Mouse (Mus musculus) embryo, embryonic 11 days (tissue): ENCODE measurements around the gene Rad51d.

ENCODE experiments used
- DNase-seq: peaks from one replicate; pipeline ENCODE4 v3.0.0-alpha.2; 2015

Rad51d gene

GRCm38 (mm10) chr11:82889524-82890341, 681 bp downstream of the Rad51d start:
- DNase-seq = peak; percentile 35

- DNase-seq = no peak
These were observed 1.9 kb downstream of the Rad51d start for GRCm38 (mm10) chr11:82888491-82888946.

- no peak for DNase-seq
These were observed 3.9 kb downstream of the Rad51d start for GRCm38 (mm10) chr11:82886559-82886958.

GRCm38 (mm10) chr11:82883180-82883579, 7.2 kb downstream of the Rad51d start:
- no peak for DNase-seq

- DNase-seq = no peak
These were observed 12.6 kb downstream of the Rad51d start for GRCm38 (mm10) chr11:82877726-82878344.

GRCm38 (mm10) chr11:82875631-82876030, 14.8 kb downstream of the Rad51d start:
- no peak for DNase-seq

- DNase-seq = no peak
These were observed 15.5 kb downstream of the Rad51d start for GRCm38 (mm10) chr11:82874924-82875323.

GRCm38 (mm10) chr11:82871031-82871446, 19.4 kb downstream of the Rad51d start, which contains the start of gene Rffl:
Gene Rffl (minus strand): TSS chr11:82871210.
- DNase-seq = peak; percentile 97

GRCm38 (mm10) chr11:82870173-82871030, 20.0 kb downstream of the Rad51d start:
- peak; percentile 54 for DNase-seq

- DNase-seq = no peak
These were observed 20.8 kb downstream of the Rad51d start for GRCm38 (mm10) chr11:82869506-82870172.

- DNase-seq = no peak
These were observed 22.5 kb downstream of the Rad51d start for GRCm38 (mm10) chr11:82867956-82868355.

- no peak for DNase-seq
These were observed 23.4 kb downstream of the Rad51d start for GRCm38 (mm10) chr11:82866850-82867564.

- no peak for DNase-seq
These were observed 24.5 kb downstream of the Rad51d start for GRCm38 (mm10) chr11:82865957-82866356.

GRCm38 (mm10) chr11:82863488-82863931, 26.9 kb downstream of the Rad51d start:
- no peak for DNase-seq

- no peak for DNase-seq
These were observed 27.4 kb downstream of the Rad51d start for GRCm38 (mm10) chr11:82863059-82863458.

GRCm38 (mm10) chr11:82862638-82863037, 27.8 kb downstream of the Rad51d start:
- no peak for DNase-seq

GRCm38 (mm10) chr11:82861558-82861957, 28.9 kb downstream of the Rad51d start:
- DNase-seq = no peak

GRCm38 (mm10) chr11:82860759-82861158, 29.7 kb downstream of the Rad51d start:
- no peak for DNase-seq

GRCm38 (mm10) chr11:82857307-82857848, 33.0 kb downstream of the Rad51d start:
- no peak for DNase-seq

- no peak for DNase-seq
These were observed 34.4 kb downstream of the Rad51d start for GRCm38 (mm10) chr11:82856032-82856431.

GRCm38 (mm10) chr11:82855327-82855973, 35.0 kb downstream of the Rad51d start:
- no peak for DNase-seq
